Mouse (Mus musculus): ENCODE data around the gene Zc3h4.

GRCm38 (mm10) chr7:16406978-16407377 is 6.3 kb downstream of the Zc3h4 start:
- TF ChIP-seq POLR2A (IDR thresholded peaks at IDR 0.05; ENCODE audit: insufficient read length, low read depth) (no peak), USF1 (IDR thresholded peaks at IDR 0.05; ENCODE audit: low read depth) (no peak)
